Mouse (Mus musculus) megakaryocyte, embryonic 14.5 days (primary cell): ENCODE measurements around the gene Gm364.

Source experiments
- FLI1 ChIP-seq: IDR thresholded peaks from 2 replicates; pipeline ENCODE4 v1.6.1; 2012; ENCODE audit warnings: low read length, inconsistent platforms, mixed read lengths
- GATA1 ChIP-seq: IDR thresholded peaks from 3 replicates; pipeline ENCODE4 v1.6.1; 2012; ENCODE audit warnings: mixed read lengths, low read length, inconsistent platforms, borderline replicate concordance

DNA sequence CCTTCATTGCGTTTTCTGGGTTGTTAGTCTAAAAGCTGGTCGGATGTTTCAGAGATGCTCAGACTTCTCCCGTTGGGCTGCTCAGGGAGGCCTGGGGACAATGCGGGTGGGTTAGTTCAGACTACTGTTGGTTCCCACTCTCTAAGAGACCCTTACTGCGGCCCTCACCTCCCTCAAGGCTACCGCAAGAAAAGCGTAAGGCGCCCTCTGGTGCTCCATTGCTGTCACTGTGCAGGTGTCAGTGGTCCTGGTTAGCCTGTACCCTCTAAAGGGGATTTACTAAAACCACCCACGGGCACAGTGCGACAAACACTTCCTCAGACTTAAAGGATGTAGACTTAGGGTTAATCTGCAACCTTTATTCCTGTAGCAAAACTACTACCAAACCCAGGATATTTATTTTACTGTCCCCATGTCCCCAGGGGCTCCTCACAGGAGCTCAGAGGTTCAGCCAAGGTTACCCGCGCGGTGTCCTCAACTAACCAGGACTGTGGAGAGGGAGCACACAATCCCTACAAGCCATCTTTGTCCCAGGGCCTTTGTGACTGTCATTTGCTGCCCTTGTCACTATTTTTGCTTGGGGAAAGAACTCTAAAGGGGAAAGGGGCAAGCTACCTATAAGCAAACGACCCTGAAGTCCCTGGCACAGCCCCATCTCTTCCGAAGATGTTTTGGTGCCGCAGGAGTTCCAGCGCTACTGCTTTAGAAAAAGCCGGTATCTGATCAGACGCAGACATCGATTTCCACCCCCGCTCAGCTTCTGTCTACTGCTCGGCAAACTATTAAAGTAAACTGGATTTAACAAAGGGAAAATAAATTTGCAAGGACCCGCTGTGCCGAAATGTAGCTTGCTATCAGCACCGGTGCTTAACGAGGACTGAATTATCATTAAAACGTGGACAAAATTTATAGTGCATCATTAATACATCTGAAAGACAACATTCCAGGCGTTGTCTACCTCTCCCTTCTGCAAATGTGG, 112.5 kb downstream of the Gm364 start:
- TF ChIP-seq GATA1 (no peak), FLI1 (no peak)
